Mouse (Mus musculus) midbrain, embryonic 13.5 days (tissue): ENCODE measurements around the gene Nav3. TPM values are rescaled to one million over a fixed set of nuclear protein-coding genes. Genes with fewer than 3 reads are reported as not detected.

Experiments
- ATAC-seq: fragments of 200-750 bp; cut with Nextera tagmentation; 2 replicates; pipeline ENCODE4 v1.8.0; 2017; ENCODE audit warnings: mild to moderate bottlenecking, moderate TSS enrichment, moderate library complexity
- H3K27ac ChIP-seq: fragments of 300-500 bp; sonication (generic); 2 replicates; pipeline ENCODE4 v1.5.1; 2015; ENCODE audit warnings: inconsistent platforms, mild to moderate bottlenecking, moderate library complexity
- H3K27me3 ChIP-seq: fragments of 300-500 bp; sonication (generic); 2 replicates; pipeline ENCODE4 v1.6.1; 2015; ENCODE audit warnings: mild to moderate bottlenecking, inconsistent platforms
- H3K36me3 ChIP-seq: fragments of 300-500 bp; sonication (generic); 2 replicates; pipeline ENCODE4 v1.6.1; 2015; ENCODE audit warnings: mild to moderate bottlenecking, inconsistent platforms
- H3K4me1 ChIP-seq: fragments of 300-500 bp; sonication (generic); replicated peaks from 2 replicates; pipeline ENCODE4 v1.6.1; 2015; ENCODE audit warnings: inconsistent platforms
- H3K4me2 ChIP-seq: fragments of 300-500 bp; sonication (generic); replicated peaks from 2 replicates; pipeline ENCODE4 v1.6.1; 2015; ENCODE audit warnings: moderate library complexity, mild to moderate bottlenecking, inconsistent platforms
- H3K4me3 ChIP-seq: fragments of 300-500 bp; sonication (generic); replicated peaks from 2 replicates; pipeline ENCODE4 v1.5.1; 2015; ENCODE audit warnings: mild to moderate bottlenecking, inconsistent platforms
- H3K9ac ChIP-seq: fragments of 300-500 bp; sonication (generic); replicated peaks from 2 replicates; pipeline ENCODE4 v1.6.1; 2015; ENCODE audit warnings: mild to moderate bottlenecking, inconsistent platforms
- H3K9me3 ChIP-seq: fragments of 300-500 bp; sonication (generic); 2 replicates; pipeline ENCODE4 v1.6.1; 2016; ENCODE audit warnings: mild to moderate bottlenecking, inconsistent platforms
- whole genome bisulfite sequencing: fragments of 180-500 bp; shearing (Covaris S2); methylation state at CpG from one replicate; pipeline ENCODE4 v1.1.7; 2015; 5-methylcytosine and 5-hydroxymethylcytosine counted together
- polyA plus RNA-seq: library from polyadenylated mRNA; unstranded; fragments of >200 nt; fragmentation: Nextera tagmentation; extraction: Ambion mirVana; gene quantifications from 2 replicates; pipeline ENCODE4 v1.2.1, GENCODE M21; 2015

Nav3 gene
- polyA plus RNA-seq = 19.5 and 20.2 TPM in 2 replicates

DNA sequence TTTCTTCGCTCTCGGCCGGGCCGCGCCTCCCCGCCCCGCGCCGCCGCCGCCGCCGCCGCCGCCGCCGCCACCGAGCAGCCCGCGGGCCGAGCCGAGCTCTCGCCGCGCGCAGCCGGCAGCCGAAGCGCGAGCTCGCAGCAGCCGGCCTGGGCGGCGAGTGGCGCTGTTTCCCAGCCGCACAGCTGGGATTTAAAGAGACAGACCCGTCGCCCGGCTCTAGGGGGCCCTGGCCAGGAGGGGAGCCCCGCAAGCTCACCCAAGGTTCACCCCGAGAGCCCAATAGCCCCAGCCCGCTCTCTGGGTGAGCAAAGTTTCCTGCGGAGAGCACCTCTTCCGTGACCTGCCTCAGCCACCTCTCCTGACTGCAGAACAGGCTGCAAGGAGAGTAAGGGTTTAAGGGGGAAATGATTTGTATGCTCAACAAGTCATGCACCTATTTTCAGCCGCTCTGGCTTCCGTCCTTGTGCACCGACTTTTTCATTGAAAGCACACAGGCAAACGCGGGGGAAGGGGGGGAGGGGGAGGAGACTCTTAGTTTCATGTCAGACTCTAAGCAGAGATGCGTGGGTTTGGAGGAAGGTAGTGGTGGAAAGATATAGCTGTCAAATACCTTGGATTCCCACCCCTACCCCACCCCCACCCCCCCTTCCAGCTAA lies at the start of gene Nav3:
TSS of gene Nav3 (minus strand) at position 367 of the 656 bp plus-strand sequence.
- Histone ChIP-seq H3K9me3 (no peaks in the 10 kb centered on the region), H3K36me3 (no peaks in the 10 kb centered on the region), H3K4me3 (peak within 1 kb of the TSS; percentile 79), H3K27ac (peak within 1 kb of the TSS; percentile 89), H3K27me3 (no peaks in the 10 kb centered on the region), H3K4me1 (peaks cover 13% of the 10 kb centered on the region; the same call in 1 of the 2 replicates), H3K4me2 (peak within 1 kb of the TSS; percentile 75), H3K9ac (peak within 1 kb of the TSS; percentile 94)
- 0% methylated on average over 34 of the region's 50 CpGs for WGBS
- ATAC-seq = peak; percentile 92

DNA sequence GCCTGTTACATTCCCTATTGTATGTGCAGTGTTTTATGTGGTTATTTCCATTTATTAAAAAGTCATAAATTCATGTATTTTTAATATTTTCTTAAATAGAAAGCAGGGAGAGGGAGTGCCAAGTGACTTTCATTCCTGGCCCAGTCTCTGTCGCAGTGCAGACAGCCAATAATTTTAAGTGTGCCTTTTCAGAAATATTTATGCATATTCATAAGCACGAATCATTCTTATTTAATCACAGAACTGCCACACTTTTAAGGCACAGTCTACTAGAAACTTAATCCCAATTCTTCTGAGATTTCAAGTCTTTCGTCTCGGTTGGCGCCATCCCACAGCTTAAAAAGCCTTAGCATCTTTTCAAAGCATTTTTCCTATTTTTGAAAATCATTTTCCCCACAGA lies 29.3 kb upstream of the Nav3 start:
- Histone ChIP-seq H3K9me3 (no peaks in the 10 kb centered on the region), H3K4me1 (0 out of 2 replicates have a peak, but pooled peaks cover 7% of the 10 kb centered on the region), H3K27me3 (no peaks in the 10 kb centered on the region), H3K9ac (no peak overlapping the region), H3K36me3 (no peaks in the 10 kb centered on the region), H3K4me3 (no peak overlapping the region), H3K4me2 (no peak overlapping the region), H3K27ac (no peak overlapping the region)
- 58% methylated on average over 5 of the region's 5 CpGs for WGBS
- no peak for ATAC-seq

DNA sequence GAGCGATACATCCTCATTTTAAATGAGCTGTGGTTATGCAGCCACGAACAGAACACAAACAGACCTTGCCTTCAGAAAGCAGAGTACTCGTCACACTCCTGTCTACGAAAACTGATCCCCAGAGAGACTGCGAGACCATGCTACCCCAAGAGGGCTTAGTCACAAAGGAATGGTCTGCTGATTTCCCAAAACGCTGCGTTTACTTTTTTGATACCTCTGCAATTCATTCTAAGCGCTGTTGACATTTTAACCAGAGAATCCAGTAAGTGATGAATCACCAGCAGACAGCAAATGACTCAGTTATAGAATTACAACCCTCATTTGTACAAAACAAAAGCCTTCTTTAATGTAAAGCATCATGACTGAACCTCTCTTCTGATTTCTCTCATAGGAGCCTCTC lies 28.8 kb upstream of the Nav3 start:
- Histone ChIP-seq H3K4me1 (0 out of 2 replicates have a peak, but pooled peaks cover 7% of the 10 kb centered on the region), H3K4me3 (no peak overlapping the region), H3K4me2 (no peak overlapping the region), H3K27ac (no peak overlapping the region), H3K9ac (no peak overlapping the region), H3K27me3 (no peaks in the 10 kb centered on the region), H3K9me3 (no peaks in the 10 kb centered on the region), H3K36me3 (no peaks in the 10 kb centered on the region)
- WGBS = 69% methylated on average over 8 of the region's 8 CpGs
- no peak for ATAC-seq

DNA sequence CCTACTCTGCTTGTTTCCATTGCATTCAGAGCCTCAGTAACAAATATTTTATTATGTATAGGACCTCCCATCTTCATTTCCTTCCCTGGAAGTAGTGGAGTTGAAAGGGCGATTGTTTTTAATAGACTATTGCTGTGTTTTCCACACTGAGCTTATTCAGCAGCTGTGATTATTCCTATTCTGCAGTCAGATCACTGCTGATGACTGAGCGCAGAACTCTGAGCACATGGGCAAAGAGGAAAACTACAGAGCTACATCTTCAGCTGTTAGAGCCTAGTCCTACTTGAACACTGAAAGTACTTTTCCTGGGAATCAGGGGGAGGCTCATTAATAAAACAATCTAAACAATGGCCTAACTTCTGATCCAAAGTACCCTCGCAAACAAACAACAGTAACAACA lies 23.2 kb upstream of the Nav3 start:
- no peaks in the 10 kb centered on the region for H3K36me3 ChIP-seq
- ATAC-seq = no peak

DNA sequence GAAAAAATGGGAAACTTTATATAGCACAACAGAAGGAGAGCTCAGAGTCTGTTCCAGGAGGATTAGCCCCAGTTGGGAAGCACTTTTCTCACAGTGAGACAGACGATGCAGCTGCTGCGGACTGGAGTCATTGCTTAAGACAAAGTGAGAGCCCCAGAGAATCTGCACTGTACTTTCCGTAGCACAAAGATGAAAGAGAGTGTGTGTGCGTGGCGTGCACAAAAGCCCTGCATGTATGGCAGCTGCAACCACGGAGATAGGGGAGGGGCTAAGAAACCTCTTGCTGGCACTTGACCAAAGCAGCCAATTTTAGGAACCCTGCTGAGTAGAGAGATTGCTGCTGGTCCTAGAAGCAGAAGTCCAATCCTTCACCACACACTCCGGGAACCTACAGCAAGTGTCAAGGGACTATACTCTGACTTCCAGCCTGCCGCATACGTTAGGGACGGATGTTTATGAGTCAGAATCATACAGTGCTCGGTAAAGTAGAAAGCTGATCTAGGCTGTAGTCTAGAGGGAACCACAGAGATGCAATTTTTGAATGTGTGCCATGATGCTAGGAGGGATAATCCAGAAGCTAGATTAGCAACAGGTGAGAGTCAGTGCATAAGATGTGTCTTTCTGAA lies 21.8 kb upstream of the Nav3 start:
- Histone ChIP-seq H3K4me3 (no peak overlapping the region), H3K4me2 (peak overlapping the region; percentile 5; the same call in 1 of the 2 replicates), H3K9ac (no peak overlapping the region), H3K27me3 (no peaks in the 10 kb centered on the region), H3K36me3 (no peaks in the 10 kb centered on the region), H3K27ac (peak overlapping the region; percentile 31; the same call in 1 of the 2 replicates), H3K4me1 (peaks cover 8% of the 10 kb centered on the region), H3K9me3 (no peaks in the 10 kb centered on the region)
- 36% methylated on average over 11 of the region's 11 CpGs for WGBS
- peak; percentile 91 for ATAC-seq

More for the DNA sequence above, 23.2 kb upstream of the Nav3 start:
- Histone ChIP-seq H3K4me2 (no peak overlapping the region), H3K4me3 (no peak overlapping the region), H3K27me3 (no peaks in the 10 kb centered on the region), H3K4me1 (peaks cover 8% of the 10 kb centered on the region), H3K27ac (no peak overlapping the region), H3K9me3 (no peaks in the 10 kb centered on the region), H3K9ac (no peak overlapping the region)
- WGBS = 87% methylated on average over 3 of the region's 3 CpGs

DNA sequence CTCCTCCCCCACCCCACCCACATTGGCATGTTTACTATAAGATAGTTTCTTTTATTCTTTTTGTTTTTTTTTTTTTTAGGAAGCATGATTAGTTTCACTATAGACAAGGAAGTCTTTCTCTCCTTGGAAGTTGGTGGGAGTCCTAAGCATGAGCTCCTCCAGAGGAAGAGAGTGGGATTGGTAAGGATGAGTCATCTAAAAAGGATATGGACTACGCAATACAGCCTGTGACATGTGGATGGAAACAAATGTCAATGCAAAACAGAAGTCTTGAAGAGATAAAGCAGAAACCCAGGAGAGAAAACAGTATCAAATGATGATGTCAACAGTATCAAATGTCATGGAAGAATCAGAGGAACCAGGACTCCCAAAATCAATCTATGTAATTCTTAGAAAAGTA lies 18.1 kb upstream of the Nav3 start:
- Histone ChIP-seq H3K27me3 (no peaks in the 10 kb centered on the region), H3K4me1 (peaks cover 8% of the 10 kb centered on the region)

DNA sequence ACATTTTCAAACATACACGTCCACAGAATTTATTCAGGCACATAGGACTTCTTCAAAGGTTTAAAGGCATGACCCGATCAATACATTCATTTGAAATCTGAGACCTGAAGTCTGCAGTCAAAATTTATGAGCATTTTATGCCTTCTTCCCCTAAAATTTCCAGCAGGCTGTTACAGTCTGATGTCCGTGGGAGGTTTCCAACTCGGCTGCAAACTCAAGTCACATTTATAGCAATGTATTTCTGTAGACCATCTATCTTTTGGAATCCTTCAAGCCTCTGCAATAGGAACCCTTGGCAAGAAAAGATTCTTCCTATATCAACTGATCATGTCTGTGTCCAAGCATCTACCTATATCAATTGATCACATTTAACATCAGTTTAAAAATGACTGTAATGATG lies 13.4 kb upstream of the Nav3 start:
- WGBS = 91% methylated on average over 4 of the region's 4 CpGs
- Histone ChIP-seq H3K9me3 (no peaks in the 10 kb centered on the region), H3K9ac (no peak overlapping the region), H3K27me3 (no peaks in the 10 kb centered on the region), H3K36me3 (no peaks in the 10 kb centered on the region), H3K27ac (no peak overlapping the region), H3K4me3 (no peak overlapping the region), H3K4me2 (no peak overlapping the region), H3K4me1 (no peaks in the 10 kb centered on the region)
- ATAC-seq = no peak

More for the DNA sequence above, 18.1 kb upstream of the Nav3 start:
- WGBS = 92% methylated on average over 1 of the region's 1 CpGs
- Histone ChIP-seq H3K27ac (no peak overlapping the region), H3K9me3 (no peaks in the 10 kb centered on the region), H3K4me2 (no peak overlapping the region), H3K36me3 (no peaks in the 10 kb centered on the region), H3K4me3 (no peak overlapping the region), H3K9ac (no peak overlapping the region)
- no peak for ATAC-seq

DNA sequence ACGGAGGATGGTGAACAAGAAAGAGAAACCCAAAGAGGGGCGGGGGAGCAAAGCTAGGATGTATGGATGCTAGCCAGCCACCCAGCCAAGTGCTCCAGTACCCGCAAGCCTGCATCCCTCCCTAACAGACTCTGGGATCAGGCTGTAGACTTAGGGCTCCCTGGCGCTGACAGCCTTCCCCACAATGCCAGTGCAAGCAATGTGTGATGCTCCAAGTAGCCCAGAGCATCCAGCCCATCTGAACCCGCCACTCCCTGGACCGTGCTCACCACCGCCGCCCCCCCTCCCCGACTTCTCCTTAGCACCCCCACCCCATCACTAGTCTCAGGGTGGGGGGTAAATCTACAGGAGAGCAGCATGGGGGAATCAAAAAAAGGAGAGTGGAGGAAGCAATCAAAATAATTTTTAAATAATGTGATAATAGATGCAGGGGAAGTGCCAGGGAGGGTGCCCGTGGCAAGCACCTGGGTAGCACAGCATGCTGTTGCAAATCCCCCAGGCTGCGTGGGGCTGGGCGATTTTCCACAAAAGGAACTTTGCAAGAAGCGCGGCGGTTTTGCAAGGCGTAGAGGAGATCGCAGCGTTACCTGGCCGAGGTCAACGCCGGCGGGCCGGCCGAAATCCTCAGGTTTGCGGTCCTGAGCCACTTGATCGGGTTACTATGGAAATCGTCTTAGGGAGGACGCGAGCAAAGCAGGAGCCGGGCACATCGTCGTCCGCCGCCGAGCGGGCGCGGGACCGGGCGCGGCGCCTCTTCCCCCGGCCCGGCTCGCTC lies 754 bp downstream of the Nav3 start:
- no peaks in the 10 kb centered on the region for H3K36me3 ChIP-seq
- WGBS = under 1% methylated on average over 45 of the region's 45 CpGs
- H3K4me2 ChIP-seq = peak overlapping the region; percentile 75
- peak overlapping the region; percentile 79 for H3K4me3 ChIP-seq
- H3K9me3 ChIP-seq = no peaks in the 10 kb centered on the region
- ATAC-seq = peak; percentile 87
- peaks cover 13% of the 10 kb centered on the region; the same call in 1 of the 2 replicates for H3K4me1 ChIP-seq
- no peaks in the 10 kb centered on the region for H3K27me3 ChIP-seq
- H3K27ac ChIP-seq = peak overlapping the region; percentile 89
- H3K9ac ChIP-seq = peak overlapping the region; percentile 94

DNA sequence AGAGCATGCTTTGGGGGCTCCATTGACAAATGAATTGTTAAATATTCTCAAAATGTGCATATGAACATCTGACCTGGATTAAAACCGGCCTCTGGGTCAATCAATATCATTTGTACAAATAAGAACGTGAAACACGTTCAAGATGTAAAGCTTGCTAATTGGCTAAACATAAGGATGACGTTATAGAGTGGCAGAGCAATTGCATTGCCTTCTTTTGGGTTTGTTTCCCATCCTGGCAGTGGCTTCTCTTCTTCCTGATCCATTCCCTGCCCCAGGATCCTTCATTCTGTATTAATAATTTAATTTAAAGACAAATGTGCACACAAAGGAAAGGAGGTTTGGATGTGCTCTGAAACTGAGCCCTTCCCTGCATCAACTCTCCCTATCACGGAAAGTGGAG lies 2.4 kb downstream of the Nav3 start:
- Histone ChIP-seq H3K4me1 (peaks cover 13% of the 10 kb centered on the region; the same call in 1 of the 2 replicates), H3K4me2 (peak overlapping the region; percentile 75), H3K4me3 (peak overlapping the region; percentile 79), H3K27ac (0 out of 2 replicates have a peak overlapping the region, but pooled peaks have one; percentile 40), H3K9me3 (no peaks in the 10 kb centered on the region), H3K27me3 (no peaks in the 10 kb centered on the region), H3K9ac (peak overlapping the region; percentile 94), H3K36me3 (no peaks in the 10 kb centered on the region)
- no peak for ATAC-seq
- 54% methylated on average over 5 of the region's 5 CpGs for WGBS

DNA sequence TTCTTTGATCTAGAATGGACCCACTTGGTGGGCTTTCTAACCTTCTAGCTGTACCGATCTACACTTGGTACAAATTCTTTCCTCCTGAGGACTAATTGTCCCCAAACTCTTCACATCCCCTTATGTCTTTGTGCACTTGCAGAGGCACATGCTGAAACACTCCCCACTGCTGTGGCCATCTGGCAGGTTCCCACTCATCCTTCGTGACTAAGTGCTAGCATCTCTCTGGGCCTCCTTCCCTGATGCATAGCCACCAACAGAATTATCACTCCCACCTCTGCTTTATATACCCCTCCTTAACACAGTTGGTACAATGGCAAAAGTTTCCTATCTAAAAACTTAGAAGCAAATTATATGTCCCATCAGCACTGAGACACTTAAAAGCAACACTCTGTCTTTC lies 15.6 kb downstream of the Nav3 start:
- no peaks in the 10 kb centered on the region for H3K9me3 ChIP-seq
- 82% methylated on average over 2 of the region's 2 CpGs for WGBS
- no peak overlapping the region for H3K9ac ChIP-seq
- H3K4me1 ChIP-seq = 0 out of 2 replicates have a peak, but pooled peaks cover 12% of the 10 kb centered on the region
- H3K4me3 ChIP-seq = no peak overlapping the region
- no peaks in the 10 kb centered on the region for H3K36me3 ChIP-seq
- no peak overlapping the region for H3K4me2 ChIP-seq
- no peaks in the 10 kb centered on the region for H3K27me3 ChIP-seq
- no peak overlapping the region for H3K27ac ChIP-seq
- no peak for ATAC-seq

DNA sequence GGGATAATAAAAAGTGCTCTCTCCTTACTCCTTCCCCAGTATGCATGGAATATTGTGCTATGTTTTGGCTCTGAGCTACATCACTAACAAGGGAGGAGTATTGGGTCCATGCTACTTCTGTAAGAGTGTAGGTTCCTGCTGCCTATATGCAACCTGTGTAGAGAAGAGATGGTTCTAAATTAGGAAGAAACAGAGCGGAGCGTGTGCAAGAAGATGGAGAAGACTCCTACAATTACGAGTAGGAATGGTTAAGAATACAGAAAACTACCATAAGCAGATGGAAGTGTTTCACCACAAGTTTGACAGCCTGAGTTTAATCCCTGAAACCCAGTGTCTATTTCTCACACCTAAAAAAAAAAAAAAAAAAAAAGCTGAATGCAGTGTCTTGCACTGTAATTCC lies 24.9 kb downstream of the Nav3 start:
- H3K4me2 ChIP-seq = no peak overlapping the region
- 96% methylated on average over 3 of the region's 3 CpGs for WGBS
- no peak overlapping the region for H3K4me3 ChIP-seq
- no peak overlapping the region for H3K27ac ChIP-seq
- no peak for ATAC-seq
- H3K36me3 ChIP-seq = no peaks in the 10 kb centered on the region
- H3K9me3 ChIP-seq = no peaks in the 10 kb centered on the region
- H3K9ac ChIP-seq = no peak overlapping the region
- H3K4me1 ChIP-seq = peaks cover 31% of the 10 kb centered on the region
- H3K27me3 ChIP-seq = no peaks in the 10 kb centered on the region

DNA sequence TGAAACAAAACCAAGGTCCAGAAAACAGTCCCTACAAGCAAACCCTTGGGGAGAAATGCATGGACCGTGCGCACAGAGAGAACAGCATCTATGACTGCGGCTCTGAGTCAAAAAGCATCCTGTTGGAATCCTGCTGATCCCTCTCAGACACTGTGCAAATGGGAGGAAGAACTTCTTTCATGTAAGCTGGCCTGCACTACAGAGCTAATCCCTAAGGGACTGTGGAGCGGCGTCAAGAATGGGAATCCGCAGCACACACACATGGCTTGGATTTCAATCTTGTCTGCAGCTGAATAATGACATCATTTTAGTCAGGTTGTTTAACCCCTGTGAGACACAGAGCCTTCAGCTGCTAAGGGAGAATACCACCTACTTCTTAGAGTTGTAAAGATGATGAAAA lies 26.4 kb downstream of the Nav3 start:
- peak; percentile 75 for ATAC-seq
- no peak overlapping the region for H3K9ac ChIP-seq
- H3K36me3 ChIP-seq = peaks cover 3% of the 10 kb centered on the region; the same call in 1 of the 2 replicates
- no peaks in the 10 kb centered on the region for H3K27me3 ChIP-seq
- peaks cover 31% of the 10 kb centered on the region for H3K4me1 ChIP-seq
- no peaks in the 10 kb centered on the region for H3K9me3 ChIP-seq
- 31% methylated on average over 6 of the region's 6 CpGs for WGBS
- 0 out of 2 replicates have a peak overlapping the region, but pooled peaks have one; percentile 1 for H3K4me2 ChIP-seq
- peak overlapping the region; percentile 41; the same call in 1 of the 2 replicates for H3K27ac ChIP-seq
- H3K4me3 ChIP-seq = no peak overlapping the region
